Mouse (Mus musculus): ENCODE measurements at regions not wholly inside any gene's neighbourhood (a gene's known extent, or its start where the extent isn't known, plus 50 kb on each side); places are given as distances from the start of the nearest gene placed in this dataset.

DNA sequence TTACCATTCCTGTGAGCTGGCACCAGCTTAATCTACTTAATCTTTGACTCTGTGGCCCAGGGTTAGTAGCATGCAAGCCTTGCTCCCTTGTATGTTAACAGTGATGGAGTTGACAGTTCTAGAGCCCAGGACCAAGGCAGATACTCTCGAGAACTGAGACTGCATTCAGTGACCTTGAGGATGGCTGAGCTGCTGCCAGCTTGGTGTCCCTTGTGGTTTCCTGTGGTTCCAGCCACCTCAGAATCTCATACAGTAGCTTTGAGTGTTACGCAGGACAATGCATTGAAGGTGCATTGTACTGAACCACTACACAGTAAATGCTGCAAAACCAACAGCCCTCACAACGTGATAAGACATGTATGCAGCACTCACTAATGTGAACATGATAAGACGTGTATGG, 90.6 kb downstream of the Zfp706 start:
- DNase-seq: no peak

DNA sequence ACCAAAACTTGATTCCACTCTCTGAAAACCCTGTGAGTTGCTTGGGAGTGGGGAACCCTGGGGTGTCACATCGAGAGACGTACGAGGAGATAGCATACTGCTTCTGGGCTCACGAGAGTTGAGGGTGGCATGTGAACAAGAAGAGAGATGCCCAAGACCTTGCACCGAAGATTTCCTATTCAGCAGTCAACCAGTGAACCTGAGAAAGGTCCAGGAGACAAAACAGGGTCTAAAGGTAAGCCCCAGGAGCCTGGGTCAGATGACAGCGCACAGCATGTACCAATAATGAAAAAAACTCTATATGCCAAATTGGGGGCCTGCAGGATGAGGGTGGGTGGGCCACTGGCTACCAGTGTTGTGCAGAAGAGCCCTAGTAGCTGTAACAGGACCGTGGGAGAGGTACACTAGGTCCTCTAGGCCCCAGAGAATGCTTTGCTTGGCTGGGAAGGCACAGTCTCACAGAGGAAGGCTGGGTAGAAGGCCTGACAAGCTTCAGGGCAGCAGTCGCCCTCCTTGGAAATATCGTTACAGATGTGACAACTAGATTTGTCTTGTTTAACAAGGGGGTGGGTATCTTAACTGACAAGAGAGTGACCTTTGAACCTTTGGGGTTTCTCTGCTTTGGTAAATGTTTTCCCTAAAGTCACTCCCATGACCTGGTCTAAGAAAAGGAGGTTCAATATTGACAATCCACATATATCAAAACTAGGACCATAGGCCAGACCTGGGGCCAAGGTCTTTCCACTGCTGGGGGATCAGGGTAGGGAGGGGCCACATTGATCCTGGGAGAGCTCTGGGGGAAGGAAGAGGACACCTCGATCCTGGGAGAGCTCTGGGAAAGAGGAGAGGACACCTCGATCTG, 93.1 kb downstream of the Zfp706 start:
- DNase-seq: peak; percentile 82

- no peak for DNase-seq
Measured at GRCm38 (mm10) chr15:36913308-36913707, 94.3 kb downstream of the Zfp706 start.

DNA sequence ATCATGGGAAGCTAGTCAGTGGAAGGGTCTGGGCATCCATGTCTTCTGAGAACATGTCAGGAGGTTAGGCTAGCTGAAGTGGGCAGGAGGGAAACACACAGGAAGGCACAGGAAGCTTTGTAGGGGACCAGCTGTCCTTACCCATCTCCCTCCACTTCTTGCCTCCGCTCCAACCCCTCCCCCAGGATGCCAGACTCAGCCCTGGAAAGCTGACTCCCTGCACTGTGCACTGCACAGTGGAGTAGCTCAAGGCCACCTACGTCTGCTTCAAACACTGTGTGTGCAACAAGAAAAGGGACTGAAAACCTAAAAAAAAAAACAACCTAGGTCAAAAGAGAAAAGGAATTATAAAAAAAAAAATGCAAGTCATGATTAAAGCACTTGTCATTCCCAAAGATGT, 97.3 kb downstream of the Zfp706 start:
- DNase-seq: no peak

- no peak for DNase-seq
Measured at GRCm38 (mm10) chr15:36909494-36909893, 98.1 kb downstream of the Zfp706 start.

DNA sequence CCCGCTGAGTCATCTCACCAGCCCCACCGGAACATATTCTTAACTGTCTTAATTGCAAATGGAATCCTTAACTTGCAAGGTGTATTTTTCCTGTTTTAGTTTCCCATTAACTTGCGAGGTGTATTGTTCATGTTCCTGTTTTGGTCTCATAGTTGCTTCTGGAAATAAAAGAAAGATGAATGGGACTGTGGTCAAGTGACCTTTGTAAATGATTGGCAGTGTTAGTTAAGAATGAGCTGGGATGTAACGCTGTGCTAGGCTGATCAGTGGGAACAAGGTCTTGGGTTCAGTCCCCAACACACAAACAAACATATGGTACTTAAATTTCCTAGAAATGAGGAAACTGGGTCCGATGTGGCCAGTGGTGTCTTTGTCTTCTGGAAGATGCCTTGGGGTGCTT, 100.8 kb downstream of the Zfp706 start:
- peak; percentile 92 for DNase-seq

DNA sequence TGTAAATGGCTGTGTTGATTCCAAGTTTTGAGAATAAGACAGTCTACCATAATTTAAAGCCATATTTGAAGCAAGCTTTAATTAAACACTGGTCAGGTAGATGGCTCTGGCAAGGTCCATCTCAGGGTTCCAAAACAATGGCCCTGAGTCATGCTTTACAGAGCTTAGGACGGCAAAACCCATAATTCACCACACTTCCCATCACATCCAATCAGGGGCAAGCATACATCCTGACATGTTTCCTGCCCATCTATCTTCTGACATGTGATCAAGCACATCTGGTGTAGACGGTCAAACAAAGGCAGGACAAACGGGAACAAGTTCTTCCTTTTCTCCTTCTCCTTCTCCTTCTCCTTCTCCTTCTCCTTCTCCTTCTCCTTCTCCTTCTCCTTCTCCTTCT, 101.5 kb downstream of the Zfp706 start:
- DNase-seq: no peak

DNA sequence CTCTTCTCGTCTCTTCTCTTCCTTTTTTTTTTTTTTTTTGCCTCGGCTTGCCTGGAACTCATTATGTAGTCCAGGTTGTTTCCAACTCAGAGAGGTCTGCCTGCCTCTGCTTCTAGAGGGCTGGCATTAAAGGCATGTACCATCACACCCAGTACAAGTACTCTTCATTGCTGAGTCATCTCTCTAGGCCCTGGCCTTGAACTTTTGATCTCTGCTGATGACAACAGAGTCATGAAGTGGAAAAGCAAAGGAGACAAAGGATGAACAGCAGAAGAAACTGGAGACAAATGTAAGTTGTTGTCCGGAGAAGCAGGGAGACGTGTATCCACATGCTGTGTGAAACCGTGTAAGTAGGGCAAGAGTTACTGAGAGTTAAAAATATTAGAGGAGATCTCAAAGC, 103.7 kb downstream of the Zfp706 start:
- peak; percentile 48 for DNase-seq

DNA sequence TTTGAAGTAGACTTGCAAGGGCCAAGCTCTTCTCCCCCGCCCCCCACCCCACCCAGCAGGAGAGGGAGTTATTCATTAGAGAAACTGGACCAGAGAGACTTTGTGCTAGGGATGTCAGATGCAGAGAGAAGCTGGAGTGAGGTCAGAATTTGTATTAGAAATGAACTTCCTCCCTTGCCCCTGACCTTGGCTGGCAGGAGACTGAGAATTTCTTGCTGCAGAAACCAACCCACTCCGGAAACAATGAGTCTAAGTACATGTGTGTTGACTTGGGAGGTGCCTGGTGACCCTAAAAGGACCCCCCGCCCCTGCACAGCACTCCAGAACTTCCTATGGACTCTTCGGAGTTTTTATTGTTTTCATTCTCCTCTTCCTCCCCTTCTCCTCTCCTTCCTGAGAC, 104.3 kb downstream of the Zfp706 start:
- DNase-seq: peak; percentile 82

DNA sequence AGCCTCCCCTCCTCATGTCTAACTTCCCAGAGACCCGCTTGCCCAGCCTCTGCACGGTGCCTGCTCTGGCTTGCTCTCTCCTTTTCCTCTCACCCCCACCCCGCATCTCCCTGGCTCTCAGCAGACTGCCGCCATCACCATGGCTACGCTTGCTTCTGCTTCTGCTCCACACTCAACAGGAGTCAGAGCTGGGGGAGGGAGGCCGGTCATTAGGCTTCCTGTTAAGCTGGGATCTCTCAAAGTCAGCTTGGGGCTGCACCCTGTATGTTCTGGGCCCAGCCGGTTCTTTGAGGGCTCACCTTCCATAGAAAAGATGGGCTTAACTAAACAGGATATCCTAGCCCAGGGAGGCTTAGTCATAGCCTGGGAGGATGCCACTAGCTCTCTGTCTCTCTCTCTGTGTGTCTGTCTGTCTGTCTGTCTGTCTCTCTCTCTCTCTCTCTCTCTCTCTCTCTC, 105.7 kb downstream of the Zfp706 start:
- DNase-seq: no peak

- DNase-seq: no peak
Measured at GRCm38 (mm10) chr15:36901350-36901749, 106.2 kb downstream of the Zfp706 start.

DNA sequence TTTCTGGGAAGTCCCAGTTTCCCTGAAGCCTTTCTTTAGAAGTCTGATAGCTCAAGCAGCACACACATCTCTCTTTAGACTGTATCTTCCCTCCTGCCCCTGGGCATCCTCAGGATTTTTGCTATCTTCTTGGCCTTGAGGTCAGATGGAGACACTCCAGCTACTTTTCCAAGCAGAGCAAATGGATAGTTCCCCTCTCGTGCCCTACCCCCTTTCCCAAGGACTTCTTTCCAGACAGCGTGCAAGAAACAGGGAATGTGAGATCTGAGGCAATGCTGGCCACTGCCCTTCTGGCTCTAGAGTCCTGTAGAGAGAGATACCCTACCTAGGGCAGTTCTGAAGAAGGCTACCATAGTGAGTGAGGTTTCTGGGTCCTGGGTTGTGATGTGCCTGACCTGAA, 106.6 kb downstream of the Zfp706 start:
- no peak for DNase-seq

DNA sequence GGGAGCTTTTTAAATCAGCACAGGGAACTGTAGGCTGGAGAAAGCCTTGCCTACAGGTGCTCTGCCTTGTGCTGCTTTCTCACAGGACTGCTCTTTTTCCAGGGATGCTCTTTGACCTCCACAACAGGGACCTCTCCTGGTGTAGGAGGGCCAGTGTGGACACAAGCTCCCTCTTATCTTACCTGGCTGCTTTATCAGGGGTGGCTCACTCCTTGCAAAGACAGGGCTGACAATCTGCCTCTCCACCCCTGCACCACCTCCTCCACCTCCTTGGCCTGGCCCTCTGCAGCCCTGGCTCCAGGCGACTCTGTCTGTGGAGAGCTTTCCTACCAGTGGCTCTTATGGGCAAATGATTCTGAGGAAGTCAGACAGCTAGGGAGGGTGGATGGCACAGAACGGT, 107.7 kb downstream of the Zfp706 start:
- DNase-seq: no peak

- peak; percentile 94 for DNase-seq
Measured at GRCm38 (mm10) chr15:36898857-36899523, 108.6 kb downstream of the Zfp706 start.

DNA sequence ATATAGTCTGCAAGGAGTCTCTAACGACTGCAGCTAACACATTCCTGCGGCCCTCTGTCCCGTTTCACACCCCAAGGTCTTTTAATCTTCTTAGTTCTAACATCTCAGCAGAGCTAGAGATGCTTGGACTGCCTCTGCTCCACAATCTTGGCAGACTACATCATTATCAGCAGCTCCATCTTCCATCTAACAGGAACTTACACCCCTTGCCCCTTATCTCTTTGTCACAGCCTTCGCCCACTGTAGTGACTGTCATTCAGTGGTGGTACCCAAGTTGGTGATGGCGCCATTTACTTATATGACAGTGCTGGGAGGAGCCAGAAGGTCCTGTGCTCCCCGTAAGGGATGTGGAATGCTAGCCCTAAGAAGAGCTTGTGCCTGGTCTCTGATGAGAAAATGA, 109.2 kb downstream of the Zfp706 start:
- DNase-seq: no peak

- no peak for DNase-seq
Measured at GRCm38 (mm10) chr15:36896265-36896664, 111.3 kb downstream of the Zfp706 start.

DNA sequence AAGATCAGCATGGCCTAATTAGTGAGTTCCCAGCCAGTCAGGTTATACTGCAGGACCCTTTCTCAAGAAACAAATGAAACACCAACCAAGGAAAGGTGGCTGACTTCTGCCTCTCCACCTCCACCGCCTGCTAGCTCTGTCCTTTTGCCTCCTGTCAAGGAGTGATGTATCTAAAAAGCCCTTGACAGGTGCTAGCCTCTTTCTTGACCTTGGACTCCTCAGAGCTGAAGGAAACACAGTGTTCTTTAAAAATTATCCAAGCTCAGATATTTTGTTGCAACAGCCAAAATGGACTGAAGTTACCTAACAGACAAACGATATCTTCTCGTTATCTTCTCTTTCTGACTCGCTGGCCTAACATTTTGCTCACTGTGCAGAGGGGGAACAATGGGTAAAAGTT, 112.5 kb downstream of the Zfp706 start:
- DNase-seq: peak; percentile 72

DNA sequence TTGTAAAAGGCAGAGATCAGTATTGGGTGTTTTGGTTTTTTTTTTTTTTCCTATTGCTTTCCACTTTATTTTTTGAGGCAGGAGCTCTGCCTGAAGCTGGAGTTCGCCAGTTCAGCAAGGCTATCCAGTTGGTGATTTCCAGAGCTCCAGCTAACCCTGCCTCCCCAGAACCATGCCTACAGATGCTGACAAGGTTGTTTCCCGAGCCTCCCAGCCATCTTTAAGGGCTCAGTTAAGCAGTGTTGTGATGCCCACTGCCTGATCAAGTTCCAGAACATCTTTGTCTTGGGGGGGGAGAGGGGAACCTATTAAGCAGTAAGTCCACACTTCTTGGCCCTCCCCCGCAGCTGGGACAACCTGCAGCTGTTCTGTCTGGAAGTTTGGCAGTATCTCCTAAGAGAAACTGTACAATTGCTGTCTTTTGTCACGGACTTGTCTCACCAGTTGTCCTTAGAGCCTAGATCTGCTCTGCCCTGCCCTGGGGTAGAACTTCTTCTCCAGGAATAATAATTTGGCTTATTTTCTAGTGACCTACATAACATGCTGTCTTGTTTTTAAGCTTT, 114.1 kb downstream of the Zfp706 start:
- peak; percentile 65 for DNase-seq

DNA sequence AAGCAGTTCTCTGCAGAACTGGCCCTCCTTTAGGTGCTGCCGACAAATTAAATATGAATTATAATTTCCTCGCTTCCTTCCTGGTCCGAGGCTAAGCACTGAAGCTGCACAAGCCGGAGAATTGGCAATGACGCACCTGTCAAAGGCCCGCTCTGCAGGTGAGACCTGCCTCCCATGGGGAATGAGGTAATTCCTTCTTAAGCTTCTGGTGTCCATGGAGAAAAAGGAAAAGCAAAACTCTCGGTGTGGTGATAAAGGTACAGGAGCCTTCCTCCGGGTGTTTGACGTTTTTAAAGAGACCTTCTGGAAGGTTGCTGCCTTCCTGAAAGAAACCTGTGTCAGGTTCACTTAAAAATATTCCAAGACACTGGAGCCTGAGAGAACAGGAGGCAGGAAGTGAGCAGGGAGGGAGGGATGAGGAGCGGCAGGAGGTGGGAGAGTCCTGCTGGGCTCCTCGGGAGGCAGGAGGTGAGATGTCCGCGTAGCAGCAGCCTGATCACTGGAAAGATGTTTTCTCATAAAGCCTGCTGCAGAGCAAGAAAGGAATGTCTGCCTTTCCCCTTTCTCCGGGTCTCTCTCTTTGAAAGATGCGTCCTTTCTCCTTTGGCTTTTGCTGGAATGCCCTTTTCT, 114.9 kb downstream of the Zfp706 start:
- no peak for DNase-seq

- no peak for DNase-seq
Measured at GRCm38 (mm10) chr15:36891851-36892250, 115.7 kb downstream of the Zfp706 start.

DNA sequence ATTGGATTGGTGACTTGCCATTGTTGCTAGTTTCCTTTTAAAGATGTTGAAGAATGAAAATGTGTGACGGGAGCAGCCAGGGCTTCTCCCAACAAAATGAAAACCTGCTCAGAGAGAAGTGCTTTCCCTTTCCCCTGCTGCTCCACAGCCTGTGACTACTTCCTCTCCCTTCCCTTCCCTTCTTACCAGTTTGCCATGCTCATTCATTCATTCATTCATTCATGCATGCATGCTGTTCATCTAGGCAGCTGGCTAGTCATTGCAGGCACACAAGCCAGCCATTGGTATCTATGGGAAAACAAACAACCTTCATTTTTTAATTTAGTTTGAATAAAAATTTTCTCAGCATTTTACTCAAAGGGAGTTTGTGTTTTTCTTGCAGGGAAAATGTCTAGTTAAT, 116.3 kb downstream of the Zfp706 start:
- no peak for DNase-seq

GRCm38 (mm10) chr15:36889072-36889471, 118.5 kb downstream of the Zfp706 start:
- DNase-seq: no peak

GRCm38 (mm10) chr15:36888351-36889069, 119.1 kb downstream of the Zfp706 start:
- DNase-seq: no peak

All from kidney, adult 9 months (tissue).